Mouse (Mus musculus): ENCODE results near the gene Prrg3. TPM values are rescaled to one million over a fixed set of nuclear protein-coding genes. Genes with fewer than 3 reads are reported as not detected.

Gene Prrg3
- total RNA-seq, 2 experiments from 2014 or later, result 15.4 to 18.6 TPM

Other genes starting within 250 kb of the Prrg3 start
- 10 to 100 TPM; 41.1 to 44.5 TPM for gene Vma21, start 146.7 kb upstream of the Prrg3 start, total RNA-seq (2021)
- gene Gm1141, start 41.6 kb upstream of the Prrg3 start, total RNA-seq (2021), result under 1 TPM; 0.36 to 0.38 TPM
- gene Fate1, start 10.4 kb downstream of the Prrg3 start, total RNA-seq (2021), result not detected
- gene Cnga2, start 29.2 kb downstream of the Prrg3 start, total RNA-seq (2021), result not detected